Mouse (Mus musculus): ENCODE data around the gene Insl3.

- no peak for TF ChIP-seq TCF3 (IDR thresholded peaks at IDR 0.05; ENCODE audit: insufficient read length, low read depth)
- no peak for TF ChIP-seq MAX (IDR thresholded peaks at IDR 0.05; ENCODE audit: low read depth)
- no peak for TF ChIP-seq SRF (IDR thresholded peaks at IDR 0.05; ENCODE audit: control insufficient read depth, insufficient read length, low read depth)
- TF ChIP-seq POLR2A (IDR thresholded peaks at IDR 0.05; ENCODE audit: insufficient read length, low read depth): no peak
- no peak for TF ChIP-seq USF1 (IDR thresholded peaks at IDR 0.05; ENCODE audit: low read depth)
These were observed 36.3 kb downstream of the Insl3 start, which contains the start of gene Fcho1 for GRCm38 (mm10) chr8:71725122-71725924.

All from myocyte (in vitro differentiated cells).